Mouse (Mus musculus) testis, adult 2 months (tissue): ENCODE results near the gene Apex1.

ENCODE experiments used
- CTCF ChIP-seq: fragments of 200-500 bp; IDR thresholded peaks from 2 replicates; pipeline ENCODE4 v1.5.1; 2012; ENCODE audit warnings: low read depth, mild to moderate bottlenecking, inconsistent platforms, low read length, moderate library complexity; ENCODE audit not compliant: control insufficient read depth, insufficient read depth, insufficient replicate concordance
- POLR2A ChIP-seq: fragments of 200-500 bp; IDR thresholded peaks from 2 replicates; pipeline ENCODE4 v1.6.1; 2012; ENCODE audit warnings: low read depth, mild to moderate bottlenecking, inconsistent platforms, low read length, moderate library complexity; ENCODE audit not compliant: control insufficient read depth

DNA sequence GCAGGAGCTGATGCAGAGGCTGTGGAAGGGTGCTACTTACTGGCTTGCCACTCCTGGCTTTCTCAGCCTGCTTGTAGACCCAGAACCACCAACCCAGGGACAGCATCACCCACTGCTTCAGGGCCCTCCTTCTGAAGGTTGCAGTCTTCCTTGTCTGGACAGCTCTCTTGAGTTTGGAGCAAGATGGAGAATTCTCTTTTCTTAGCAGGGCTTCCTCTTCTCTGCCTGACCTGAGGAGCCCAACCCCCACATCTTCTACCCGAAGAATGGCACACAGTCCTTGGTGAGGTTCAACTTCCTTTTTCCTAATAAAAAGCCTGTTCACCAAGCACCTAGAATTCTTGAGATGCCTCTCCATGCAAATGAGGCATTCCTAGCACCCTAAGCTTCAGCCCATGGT lies 46.1 kb downstream of the Apex1 start:
- TF ChIP-seq CTCF (no peak), POLR2A (no peak)
